Mouse (Mus musculus): Measurements from ENCODE around the gene Rflna. TPM values are rescaled to one million over a fixed set of nuclear protein-coding genes. Genes with fewer than 3 reads are reported as not detected.
A peak's percentile ranks its signal among the peaks of the same experiment; 100 is the strongest.

Gene Rflna
- total and polyA plus RNA-seq, 3 experiments = 0.17 to 0.46 TPM; not detected in 1

DNA sequence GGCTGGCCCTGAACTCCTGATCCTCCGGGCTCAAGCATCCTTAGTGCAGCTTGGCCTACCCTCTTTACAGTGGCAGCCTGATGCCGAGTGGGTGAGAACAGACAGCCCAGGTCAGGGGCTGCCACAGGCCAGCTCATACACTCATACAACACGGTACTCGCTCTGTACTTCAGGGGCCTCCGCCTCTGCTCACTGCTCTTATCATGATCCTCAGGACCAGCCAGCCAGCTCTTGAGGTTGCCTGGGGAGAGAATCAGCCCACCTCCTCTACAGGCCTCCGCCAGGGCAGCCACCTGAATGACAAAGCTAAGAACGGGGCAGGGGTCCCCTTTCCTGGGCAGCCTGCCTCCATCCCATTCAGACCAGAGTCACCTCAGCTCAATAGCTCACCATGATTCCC lies 50.6 kb downstream of the Rflna start:
- H3K9ac ChIP-seq (ENCODE audit: insufficient read depth, low read depth) = no peak overlapping the region
- no peaks in the 10 kb centered on the region for H3K79me2 ChIP-seq (replicated peaks; ENCODE audit: control insufficient read depth, extremely low read depth, insufficient read depth, poor library complexity, severe bottlenecking)
- dilution Hi-C loops (cut with MboI; ENCODE audit: extremely low pct_ligation_motif_present, extremely low pct_unique_long_range_greater_than_20kb, low sequenced_read_pairs) (no loop called here), in situ Hi-C loops (cut with MboI; ENCODE audit: low pct_ligation_motif_present, low pct_unique_long_range_greater_than_20kb, low sequenced_read_pairs) (no loop called here)
- H3K9me3 ChIP-seq (replicated peaks; ENCODE audit: low read length) = no peaks in the 10 kb centered on the region
- H3K4me2 ChIP-seq (ENCODE audit: insufficient read depth, low read depth, poor library complexity, severe bottlenecking) = no peak overlapping the region
- H3K27me3 ChIP-seq (replicated peaks) = no peaks in the 10 kb centered on the region
- no peak overlapping the region for H3K4me3 ChIP-seq (replicated peaks in 1 of 3; ENCODE audit: low read depth in 2 of 3, low read length in 2 of 3, poor library complexity in 1 of 3)
- peaks cover 31 to 80% of the 10 kb centered on the region in 2 experiments for H3K36me3 ChIP-seq (replicated peaks in 1 of 2; ENCODE audit: control insufficient read depth in 1 of 2, insufficient read depth in 1 of 2, low read length in 1 of 2)
- no peak overlapping the region for H3K27ac ChIP-seq (ENCODE audit: insufficient read depth, low read depth)
- no peak for DNase-seq (ENCODE audit: extremely low read depth)
- TF ChIP-seq USF1 (IDR thresholded peaks at IDR 0.05; ENCODE audit: low read depth, low read length) (no peak), POLR2A (IDR thresholded peaks at IDR 0.05; ENCODE audit: low read depth, low read length) (no peak), SMC3 (IDR thresholded peaks at IDR 0.05; ENCODE audit: low read depth, low read length) (no peak), MAX (IDR thresholded peaks at IDR 0.05; ENCODE audit: low read length) (no peak), RCOR1 (conservative IDR thresholded peaks at IDR 0.05; ENCODE audit: low read depth, low read length) (no peak), POLR2AphosphoS2 (IDR thresholded peaks at IDR 0.05; ENCODE audit: low read depth, low read length) (no peak), USF2 (conservative IDR thresholded peaks at IDR 0.05; ENCODE audit: low read depth, low read length) (no peak), CTCF (conservative IDR thresholded peaks at IDR 0.05 in 1 of 2, IDR thresholded peaks at IDR 0.05 in 1 of 2; ENCODE audit: low read depth in 2 of 2, low read length in 2 of 2) (no peak), TBP (conservative IDR thresholded peaks at IDR 0.05; ENCODE audit: low read depth, low read length) (no peak), GABPA (IDR thresholded peaks at IDR 0.05; ENCODE audit: insufficient replicate concordance, low read depth, low read length) (no peak), KAT2A (IDR thresholded peaks at IDR 0.05; ENCODE audit: insufficient replicate concordance, low read length) (no peak), SIN3A (IDR thresholded peaks at IDR 0.05; ENCODE audit: low read length) (no peak), CHD1 (IDR thresholded peaks at IDR 0.05; ENCODE audit: low read depth, low read length) (no peak), JUN (IDR thresholded peaks at IDR 0.05; ENCODE audit: insufficient read depth, low read depth, low read length) (no peak), ETS1 (conservative IDR thresholded peaks at IDR 0.05; ENCODE audit: low read depth, low read length) (no peak)
- peaks cover 44 to 81% of the 10 kb centered on the region in 2 experiments for H3K4me1 ChIP-seq (ENCODE audit: control insufficient read depth in 1 of 2, insufficient read depth in 2 of 2)

DNA sequence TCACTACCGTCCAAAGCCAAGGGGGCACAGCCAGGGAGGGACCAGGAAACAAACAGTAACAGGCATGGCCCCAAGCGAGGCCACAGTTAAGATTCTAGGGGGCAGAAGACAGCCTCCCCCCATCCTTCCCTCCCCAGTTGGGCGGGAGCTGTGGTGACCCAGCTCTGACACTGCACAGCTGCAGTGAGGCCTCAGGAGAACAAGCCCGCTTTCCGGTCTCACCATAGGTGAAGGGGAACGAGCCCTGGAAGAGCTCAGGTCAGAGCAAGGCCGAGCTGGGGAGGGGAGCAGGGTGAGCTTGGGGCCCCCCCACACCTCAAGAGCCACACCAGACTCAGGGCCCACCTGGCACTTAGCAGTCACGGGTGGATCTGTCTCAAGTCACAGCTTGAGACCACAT lies 52.9 kb downstream of the Rflna start:
- H3K27me3 ChIP-seq (replicated peaks) = no peaks in the 10 kb centered on the region
- H3K4me1 ChIP-seq (ENCODE audit: control insufficient read depth in 1 of 2, insufficient read depth in 2 of 2) = peaks cover 45 to 93% of the 10 kb centered on the region in 2 experiments
- peak; percentile 48 for DNase-seq (ENCODE audit: extremely low read depth)
- no peak overlapping the region for H3K27ac ChIP-seq (ENCODE audit: insufficient read depth, low read depth)
- dilution Hi-C loops (cut with MboI; ENCODE audit: extremely low pct_ligation_motif_present, extremely low pct_unique_long_range_greater_than_20kb, low sequenced_read_pairs) (no loop called here), in situ Hi-C loops (cut with MboI; ENCODE audit: low pct_ligation_motif_present, low pct_unique_long_range_greater_than_20kb, low sequenced_read_pairs) (no loop called here)
- H3K4me2 ChIP-seq (ENCODE audit: insufficient read depth, low read depth, poor library complexity, severe bottlenecking) = no peak overlapping the region
- TF ChIP-seq ELF1 (IDR thresholded peaks at IDR 0.05; ENCODE audit: low read depth, low read length) = no peak
- no peak for TF ChIP-seq ZC3H11A (IDR thresholded peaks at IDR 0.05; ENCODE audit: low read depth, low read length)
- no peak for TF ChIP-seq TCF12 (IDR thresholded peaks at IDR 0.05; ENCODE audit: low read depth, low read length)
- no peak for TF ChIP-seq CHD1 (IDR thresholded peaks at IDR 0.05; ENCODE audit: low read depth, low read length)
- no peak for TF ChIP-seq ZNF384 (IDR thresholded peaks at IDR 0.05; ENCODE audit: low read depth, low read length)
- no peak for TF ChIP-seq USF2 (conservative IDR thresholded peaks at IDR 0.05; ENCODE audit: low read depth, low read length)
- no peak for TF ChIP-seq CHD2 (IDR thresholded peaks at IDR 0.05; ENCODE audit: low read length)
- no peak for TF ChIP-seq MAFK (IDR thresholded peaks at IDR 0.05; ENCODE audit: insufficient replicate concordance, low read length)
- TF ChIP-seq KAT2A (IDR thresholded peaks at IDR 0.05; ENCODE audit: insufficient replicate concordance, low read length) = no peak
- no peak for TF ChIP-seq ZKSCAN1 (IDR thresholded peaks at IDR 0.05; ENCODE audit: borderline replicate concordance, low read depth, low read length)
- H3K36me3 ChIP-seq (replicated peaks in 1 of 2; ENCODE audit: control insufficient read depth in 1 of 2, insufficient read depth in 1 of 2, low read length in 1 of 2) = peaks cover 10 to 73% of the 10 kb centered on the region in 2 experiments
- no peaks in the 10 kb centered on the region for H3K9me3 ChIP-seq (replicated peaks; ENCODE audit: low read length)
- no peak overlapping the region for H3K9ac ChIP-seq (ENCODE audit: insufficient read depth, low read depth)
- peak overlapping the region in 1 of 3 experiments; percentile 12 for H3K4me3 ChIP-seq (replicated peaks in 1 of 3; ENCODE audit: low read depth in 2 of 3, low read length in 2 of 3, poor library complexity in 1 of 3)
- no peaks in the 10 kb centered on the region for H3K79me2 ChIP-seq (replicated peaks; ENCODE audit: control insufficient read depth, extremely low read depth, insufficient read depth, poor library complexity, severe bottlenecking)
